Mouse (Mus musculus): ENCODE results near the gene Galnt6. TPM values are rescaled to one million over a fixed set of nuclear protein-coding genes. Genes with fewer than 3 reads are reported as not detected.
"Not testable (repeated sequence)": the region's sequence is repeated elsewhere in the genome, so short reads cannot be mapped to it uniquely, and the experiment has no call there.

Galnt6 gene
- total RNA-seq (2015) (3.6 and 4.2 TPM in 2 replicates), total RNA-seq (2017) (9.6 and 11.4 TPM in 2 replicates)

GRCm38 (mm10) chr15:100729281-100729985 lies at the start of gene Galnt6:
Galnt6 (minus strand) TSS chr15:100729376.
- ATAC-seq (ENCODE audit: poor library complexity, severe bottlenecking), result peak; percentile 53

- ATAC-seq (ENCODE audit: poor library complexity, severe bottlenecking), result no peak
These were observed 48.1 kb upstream of the Galnt6 start for GRCm38 (mm10) chr15:100777020-100778016.

GRCm38 (mm10) chr15:100776424-100776823 lies 47.2 kb upstream of the Galnt6 start:
- ATAC-seq (ENCODE audit: poor library complexity, severe bottlenecking), result no peak

- ATAC-seq (ENCODE audit: poor library complexity, severe bottlenecking), result no peak
These were observed 46.3 kb upstream of the Galnt6 start for GRCm38 (mm10) chr15:100775189-100776166.

- ATAC-seq (ENCODE audit: poor library complexity, severe bottlenecking), result not testable (repeated sequence)
These were observed 44.7 kb upstream of the Galnt6 start for GRCm38 (mm10) chr15:100773859-100774258.

GRCm38 (mm10) chr15:100772685-100773084 lies 43.5 kb upstream of the Galnt6 start:
- no peak for ATAC-seq (ENCODE audit: poor library complexity, severe bottlenecking)

GRCm38 (mm10) chr15:100770338-100770737 lies 41.2 kb upstream of the Galnt6 start:
- no peak for ATAC-seq (ENCODE audit: poor library complexity, severe bottlenecking)

- ATAC-seq (ENCODE audit: poor library complexity, severe bottlenecking), result not testable (repeated sequence)
These were observed 39.8 kb upstream of the Galnt6 start for GRCm38 (mm10) chr15:100769023-100769422.

GRCm38 (mm10) chr15:100767851-100768250 lies 38.7 kb upstream of the Galnt6 start:
- ATAC-seq (ENCODE audit: poor library complexity, severe bottlenecking), result no peak

- ATAC-seq (ENCODE audit: poor library complexity, severe bottlenecking), result no peak
These were observed 37.6 kb upstream of the Galnt6 start for GRCm38 (mm10) chr15:100766826-100767225.

- no peak for ATAC-seq (ENCODE audit: poor library complexity, severe bottlenecking)
These were observed 35.2 kb upstream of the Galnt6 start for GRCm38 (mm10) chr15:100764163-100764951.

GRCm38 (mm10) chr15:100762649-100763048 lies 33.5 kb upstream of the Galnt6 start:
- no peak for ATAC-seq (ENCODE audit: poor library complexity, severe bottlenecking)

- ATAC-seq (ENCODE audit: poor library complexity, severe bottlenecking), result peak; percentile 91
These were observed 32.4 kb upstream of the Galnt6 start, which contains the start of gene Slc4a8 for GRCm38 (mm10) chr15:100761419-100762185. Slc4a8 (plus strand) TSS chr15:100761747.

GRCm38 (mm10) chr15:100761036-100761418 lies 31.9 kb upstream of the Galnt6 start:
- ATAC-seq (ENCODE audit: poor library complexity, severe bottlenecking), result peak; percentile 8; the same call in 1 of the 2 replicates

- no peak for ATAC-seq (ENCODE audit: poor library complexity, severe bottlenecking)
These were observed 30.1 kb upstream of the Galnt6 start for GRCm38 (mm10) chr15:100759286-100759685.

- ATAC-seq (ENCODE audit: poor library complexity, severe bottlenecking), result peak; percentile 58
These were observed 28.4 kb upstream of the Galnt6 start for GRCm38 (mm10) chr15:100757527-100757978.

- no peak for ATAC-seq (ENCODE audit: poor library complexity, severe bottlenecking)
These were observed 26.9 kb upstream of the Galnt6 start for GRCm38 (mm10) chr15:100755881-100756624.

GRCm38 (mm10) chr15:100755498-100755859 lies 26.3 kb upstream of the Galnt6 start:
- ATAC-seq (ENCODE audit: poor library complexity, severe bottlenecking), result no peak

All from megakaryocyte, adult 5-6 weeks (primary cell).